Mouse (Mus musculus) bone marrow, adult 2 months (tissue): ENCODE measurements at regions not wholly inside any gene's neighbourhood (a gene's known extent, or its start where the extent isn't known, plus 50 kb on each side); places are given as distances from the start of the nearest gene placed in this dataset.

ENCODE experiments used
- CTCF ChIP-seq: fragments of 200-500 bp; IDR thresholded peaks from 2 replicates; pipeline ENCODE4 v1.5.1; 2011; ENCODE audit warnings: low read length, control low read depth; ENCODE audit not compliant: control insufficient read depth, insufficient read depth
- POLR2A ChIP-seq: fragments of 200-500 bp; IDR thresholded peaks from 2 replicates; pipeline ENCODE4 v1.6.1; 2011; ENCODE audit warnings: low read depth, mild to moderate bottlenecking, control low read depth, low read length, borderline replicate concordance; ENCODE audit not compliant: control insufficient read depth

GRCm38 (mm10) chr1:71942145-71942544 lies 270.0 kb downstream of the Mreg start:
- TF ChIP-seq CTCF (no peak), POLR2A (no peak)
